Mouse (Mus musculus) heart, embryonic 11.5 days (tissue): ENCODE data around the gene Pum1. TPM values are rescaled to one million over a fixed set of nuclear protein-coding genes. Genes with fewer than 3 reads are reported as not detected.

Experiments used
- polyA plus RNA-seq: library from polyadenylated mRNA; unstranded; fragments of >200 nt; fragmentation: Nextera tagmentation; extraction: Ambion mirVana; gene quantifications from 2 replicates; pipeline ENCODE4 v1.2.1, GENCODE M21; 2014

Pum1 gene
- polyA plus RNA-seq, 1 experiment from 2014 or later: 68.3 TPM

Other genes with a start within 250 kb of the Pum1 start
- gene Nkain1, start 89.1 kb upstream of the Pum1 start, polyA plus RNA-seq: 1.5 and 1.9 TPM in 2 replicates
- gene Sdc3, start 129.2 kb downstream of the Pum1 start, polyA plus RNA-seq: 11.6 and 16.9 TPM in 2 replicates
- gene Laptm5, start 249.8 kb downstream of the Pum1 start, polyA plus RNA-seq: 15.0 and 18.2 TPM in 2 replicates